Mouse (Mus musculus) megakaryocyte, embryonic 14.5 days (primary cell): ENCODE measurements around the gene Heca.

Source experiments
- FLI1 ChIP-seq: IDR thresholded peaks from 2 replicates; pipeline ENCODE4 v1.6.1; 2012; ENCODE audit warnings: low read length, inconsistent platforms, mixed read lengths
- GATA1 ChIP-seq: IDR thresholded peaks from 3 replicates; pipeline ENCODE4 v1.6.1; 2012; ENCODE audit warnings: mixed read lengths, low read length, inconsistent platforms, borderline replicate concordance

DNA sequence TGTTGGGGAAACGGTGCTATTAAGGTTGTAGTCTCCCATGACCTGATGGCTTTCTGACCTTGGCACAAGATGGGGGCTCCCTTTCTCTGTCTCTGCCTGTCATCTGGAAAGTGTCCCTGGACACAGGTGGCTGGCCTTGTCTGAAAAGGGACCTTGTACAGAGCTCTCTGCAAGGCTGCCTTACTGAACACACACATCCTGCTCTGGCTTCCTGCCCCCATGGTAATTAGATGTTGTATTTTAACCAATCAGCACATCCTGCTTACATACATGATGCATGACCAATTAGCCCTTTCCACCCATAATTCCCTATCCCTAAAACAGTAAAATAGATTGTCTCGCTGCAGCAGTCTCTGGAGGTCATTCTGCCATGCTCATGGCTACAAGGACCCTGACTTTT, 67.1 kb downstream of the Heca start:
- TF ChIP-seq GATA1, result no peak
- TF ChIP-seq FLI1, result no peak
